Mouse (Mus musculus) neural tube, embryonic 13.5 days (tissue): ENCODE results near the gene Vsig10l. TPM values are rescaled to one million over a fixed set of nuclear protein-coding genes. Genes with fewer than 3 reads are reported as not detected.
A peak's percentile ranks its signal among the peaks of the same experiment; 100 is the strongest.

Experiments
- ATAC-seq: fragments of 200-750 bp; cut with Nextera tagmentation; 2 replicates; pipeline ENCODE4 v1.8.0; 2017; ENCODE audit warnings: low read depth, mild to moderate bottlenecking, moderate TSS enrichment, moderate library complexity
- H3K27ac ChIP-seq: fragments of 300-500 bp; sonication (generic); replicated peaks from 2 replicates; pipeline ENCODE4 v1.5.1; 2015; ENCODE audit warnings: moderate library complexity, mild to moderate bottlenecking, inconsistent platforms
- H3K27me3 ChIP-seq: fragments of 300-500 bp; sonication (generic); 2 replicates; pipeline ENCODE4 v1.6.1; 2015; ENCODE audit warnings: mild to moderate bottlenecking, inconsistent platforms
- H3K36me3 ChIP-seq: fragments of 300-500 bp; sonication (generic); 2 replicates; pipeline ENCODE4 v1.6.1; 2015; ENCODE audit warnings: mild to moderate bottlenecking, inconsistent platforms
- H3K4me1 ChIP-seq: fragments of 300-500 bp; sonication (generic); replicated peaks from 2 replicates; pipeline ENCODE4 v1.6.1; 2015; ENCODE audit warnings: inconsistent platforms
- H3K4me2 ChIP-seq: fragments of 300-500 bp; sonication (generic); 2 replicates; pipeline ENCODE4 v1.6.1; 2015; ENCODE audit warnings: inconsistent platforms, mild to moderate bottlenecking, moderate library complexity
- H3K4me3 ChIP-seq: fragments of 300-500 bp; sonication (generic); 2 replicates; pipeline ENCODE4 v1.5.1; 2015; ENCODE audit warnings: mild to moderate bottlenecking, inconsistent platforms
- H3K9ac ChIP-seq: fragments of 300-500 bp; sonication (generic); 2 replicates; pipeline ENCODE4 v1.6.1; 2015; ENCODE audit warnings: moderate library complexity, mild to moderate bottlenecking, inconsistent platforms
- H3K9me3 ChIP-seq: fragments of 300-500 bp; sonication (generic); 2 replicates; pipeline ENCODE4 v1.6.1; 2016; ENCODE audit warnings: inconsistent platforms
- WGBS: fragments of 180-500 bp; shearing (Covaris S2); methylation state at CpG from one replicate; pipeline ENCODE4 v1.1.7; 2015; 5-methylcytosine and 5-hydroxymethylcytosine counted together
- polyA plus RNA-seq: library from polyadenylated mRNA; unstranded; fragments of >200 nt; fragmentation: Nextera tagmentation; extraction: Ambion mirVana; gene quantifications from 2 replicates; pipeline ENCODE4 v1.2.1, GENCODE M21; 2015

Gene Vsig10l
- polyA plus RNA-seq, 1 experiment from 2014 or later: 9.6 TPM

GRCm38 (mm10) chr7:43465344-43466098 lies 2.6 kb downstream of the Vsig10l start:
- Histone ChIP-seq H3K4me2 (peak overlapping the region; percentile 81), H3K27me3 (peaks cover 58% of the 10 kb centered on the region), H3K4me3 (peak overlapping the region; percentile 44), H3K4me1 (peaks cover 23% of the 10 kb centered on the region), H3K9ac (peak overlapping the region; percentile 68), H3K36me3 (no peaks in the 10 kb centered on the region), H3K9me3 (no peaks in the 10 kb centered on the region), H3K27ac (0 out of 2 replicates have a peak overlapping the region, but pooled peaks have one; percentile 9)
- peak; percentile 83 for ATAC-seq
- under 1% methylated on average over 33 of the region's 33 CpGs for WGBS

GRCm38 (mm10) chr7:43466099-43466694 lies 3.2 kb downstream of the Vsig10l start:
- H3K9ac ChIP-seq: peak overlapping the region; percentile 68
- WGBS: 1% methylated on average over 33 of the region's 33 CpGs
- peak; percentile 60 for ATAC-seq
- H3K27me3 ChIP-seq: peaks cover 58% of the 10 kb centered on the region
- no peaks in the 10 kb centered on the region for H3K36me3 ChIP-seq
- H3K9me3 ChIP-seq: no peaks in the 10 kb centered on the region
- H3K4me1 ChIP-seq: peaks cover 23% of the 10 kb centered on the region
- H3K4me3 ChIP-seq: peak overlapping the region; percentile 44
- peak overlapping the region; percentile 9; the same call in 1 of the 2 replicates for H3K27ac ChIP-seq
- peak overlapping the region; percentile 81 for H3K4me2 ChIP-seq

GRCm38 (mm10) chr7:43470373-43470772 lies 7.4 kb downstream of the Vsig10l start:
- Histone ChIP-seq H3K36me3 (peaks cover 18% of the 10 kb centered on the region; the same call in 1 of the 2 replicates), H3K4me2 (no peak overlapping the region), H3K4me3 (no peak overlapping the region), H3K9ac (no peak overlapping the region), H3K27me3 (peaks cover 36% of the 10 kb centered on the region), H3K27ac (no peak overlapping the region), H3K9me3 (no peaks in the 10 kb centered on the region), H3K4me1 (peaks cover 15% of the 10 kb centered on the region)
- 33% methylated on average over 8 of the region's 8 CpGs for WGBS
- no peak for ATAC-seq

GRCm38 (mm10) chr7:43475706-43476105 lies 12.8 kb downstream of the Vsig10l start:
- Histone ChIP-seq H3K9ac (no peak overlapping the region), H3K4me2 (no peak overlapping the region), H3K4me3 (no peak overlapping the region), H3K36me3 (peaks cover 44% of the 10 kb centered on the region), H3K4me1 (peaks cover 12% of the 10 kb centered on the region), H3K27me3 (peaks cover 55% of the 10 kb centered on the region), H3K27ac (no peak overlapping the region), H3K9me3 (no peaks in the 10 kb centered on the region)
- ATAC-seq: no peak
- 6% methylated on average over 23 of the region's 23 CpGs for WGBS

- WGBS: 4% methylated on average over 13 of the region's 13 CpGs
- no peaks in the 10 kb centered on the region for H3K9me3 ChIP-seq
- peaks cover 44% of the 10 kb centered on the region for H3K36me3 ChIP-seq
- H3K27ac ChIP-seq: no peak overlapping the region
- H3K4me1 ChIP-seq: peaks cover 18% of the 10 kb centered on the region
- H3K27me3 ChIP-seq: peaks cover 60% of the 10 kb centered on the region
- H3K9ac ChIP-seq: no peak overlapping the region
- no peak for ATAC-seq
- no peak overlapping the region for H3K4me3 ChIP-seq
- no peak overlapping the region for H3K4me2 ChIP-seq
Observed at GRCm38 (mm10) chr7:43476376-43476775, 13.4 kb downstream of the Vsig10l start.

- Histone ChIP-seq H3K9ac (no peak overlapping the region), H3K36me3 (peaks cover 19% of the 10 kb centered on the region), H3K4me3 (no peak overlapping the region), H3K9me3 (no peaks in the 10 kb centered on the region), H3K27ac (no peak overlapping the region), H3K27me3 (peaks cover 41% of the 10 kb centered on the region), H3K4me1 (peaks cover 40% of the 10 kb centered on the region), H3K4me2 (no peak overlapping the region)
- ATAC-seq: no peak
- 73% methylated on average over 3 of the region's 3 CpGs for WGBS
Observed at GRCm38 (mm10) chr7:43481191-43481590, 18.2 kb downstream of the Vsig10l start.

DNA sequence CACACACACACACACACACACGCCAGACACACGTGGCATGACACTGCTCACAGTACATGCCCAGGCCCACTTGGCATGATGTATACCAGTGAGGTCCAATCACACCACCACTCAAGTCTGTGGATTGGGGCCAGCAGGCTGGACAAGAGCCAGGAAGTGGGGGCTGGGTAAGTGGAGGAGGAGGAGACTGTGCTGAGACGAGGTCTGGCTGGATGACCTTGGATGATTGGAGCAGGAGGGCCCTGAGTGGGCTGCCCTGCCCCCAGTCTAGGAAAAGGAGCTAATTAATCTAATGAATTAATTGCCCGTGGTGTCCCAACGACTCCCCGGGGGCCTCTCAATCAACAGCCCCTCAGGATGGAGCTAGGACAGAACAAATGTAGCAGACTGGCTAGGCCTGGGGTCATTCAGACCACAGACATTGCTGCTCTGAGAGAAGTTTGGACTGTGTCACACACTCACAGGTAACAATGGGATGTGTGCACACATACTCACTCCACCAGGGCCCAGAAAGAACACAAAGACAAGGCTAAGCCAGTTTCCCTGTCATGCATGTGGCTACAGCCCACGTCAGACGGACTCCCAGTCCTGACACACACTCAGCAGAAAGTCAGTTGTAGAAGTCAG lies 19.3 kb downstream of the Vsig10l start:
- Histone ChIP-seq H3K9me3 (no peaks in the 10 kb centered on the region), H3K27ac (no peak overlapping the region), H3K27me3 (peaks cover 31% of the 10 kb centered on the region), H3K4me2 (no peak overlapping the region), H3K4me1 (peaks cover 34% of the 10 kb centered on the region), H3K9ac (no peak overlapping the region), H3K36me3 (peaks cover 15% of the 10 kb centered on the region), H3K4me3 (no peak overlapping the region)
- WGBS: 30% methylated on average over 8 of the region's 8 CpGs
- peak; percentile 80 for ATAC-seq

GRCm38 (mm10) chr7:43483236-43483635 lies 20.3 kb downstream of the Vsig10l start:
- no peak overlapping the region for H3K4me3 ChIP-seq
- ATAC-seq: no peak
- 23% methylated on average over 10 of the region's 10 CpGs for WGBS
- H3K4me1 ChIP-seq: peaks cover 37% of the 10 kb centered on the region
- no peak overlapping the region for H3K9ac ChIP-seq
- H3K27me3 ChIP-seq: peaks cover 21% of the 10 kb centered on the region
- peaks cover 8% of the 10 kb centered on the region for H3K36me3 ChIP-seq
- no peak overlapping the region for H3K4me2 ChIP-seq
- no peaks in the 10 kb centered on the region for H3K9me3 ChIP-seq
- no peak overlapping the region for H3K27ac ChIP-seq

- no peaks in the 10 kb centered on the region for H3K9me3 ChIP-seq
- ATAC-seq: no peak
- peak overlapping the region; percentile 94 for H3K9ac ChIP-seq
- WGBS: 44% methylated on average over 5 of the region's 5 CpGs
- peak overlapping the region; percentile 61 for H3K4me2 ChIP-seq
- peaks cover 18% of the 10 kb centered on the region for H3K4me1 ChIP-seq
- no peaks in the 10 kb centered on the region for H3K36me3 ChIP-seq
- H3K27me3 ChIP-seq: peaks cover 11% of the 10 kb centered on the region; the same call in 1 of the 2 replicates
- H3K4me3 ChIP-seq: peak overlapping the region; percentile 72
- H3K27ac ChIP-seq: peak overlapping the region; percentile 49; the same call in 1 of the 2 replicates
Observed at GRCm38 (mm10) chr7:43488646-43489045, 25.7 kb downstream of the Vsig10l start.

- H3K4me1 ChIP-seq: peaks cover 18% of the 10 kb centered on the region
- peak; percentile 72 for ATAC-seq
- H3K4me3 ChIP-seq: peak within 1 kb of the TSS; percentile 72
- peaks cover 15% of the 10 kb centered on the region for H3K27me3 ChIP-seq
- no peaks in the 10 kb centered on the region for H3K36me3 ChIP-seq
- no peaks in the 10 kb centered on the region for H3K9me3 ChIP-seq
- peak within 1 kb of the TSS; percentile 94 for H3K9ac ChIP-seq
- WGBS: 1% methylated on average over 25 of the region's 41 CpGs
- H3K27ac ChIP-seq: peak within 1 kb of the TSS; percentile 88
- H3K4me2 ChIP-seq: peak within 1 kb of the TSS; percentile 61
Observed at GRCm38 (mm10) chr7:43489631-43490125, 26.7 kb downstream of the Vsig10l start, which contains the start of gene Iglon5. Gene Iglon5, minus strand, starts transcription at chr7:43490075.

- Histone ChIP-seq H3K4me3 (peak overlapping the region; percentile 72), H3K4me2 (peak overlapping the region; percentile 61), H3K27ac (peak overlapping the region; percentile 88), H3K36me3 (no peaks in the 10 kb centered on the region), H3K9me3 (no peaks in the 10 kb centered on the region), H3K9ac (peak overlapping the region; percentile 94), H3K27me3 (peaks cover 19% of the 10 kb centered on the region), H3K4me1 (peaks cover 19% of the 10 kb centered on the region)
- ATAC-seq: peak; percentile 86
- 0% methylated on average over 8 of the region's 13 CpGs for WGBS
Observed at GRCm38 (mm10) chr7:43490182-43490584, 27.2 kb downstream of the Vsig10l start.

DNA sequence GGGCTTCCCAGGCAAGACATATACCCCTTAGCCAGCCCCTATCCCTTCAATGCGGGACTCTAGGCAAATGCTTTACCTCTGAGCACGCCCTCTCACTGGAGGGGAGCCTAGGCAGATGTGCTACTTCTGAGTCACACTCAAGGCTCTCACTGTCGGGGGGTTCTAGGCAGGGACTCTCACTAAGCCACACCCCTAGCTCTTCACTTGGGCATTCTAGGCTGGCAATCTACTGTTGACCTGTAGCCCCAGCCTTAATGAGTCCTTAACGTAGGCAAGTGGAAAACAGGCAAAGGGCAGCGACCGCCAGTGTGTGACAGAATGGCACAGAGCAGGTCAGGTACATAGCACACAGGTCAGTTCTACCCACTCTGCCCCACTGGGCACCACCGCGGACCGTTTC lies 27.9 kb downstream of the Vsig10l start:
- H3K4me3 ChIP-seq: peak overlapping the region; percentile 72; the same call in 1 of the 2 replicates
- WGBS: 68% methylated on average over 9 of the region's 9 CpGs
- H3K4me1 ChIP-seq: peaks cover 21% of the 10 kb centered on the region
- H3K27ac ChIP-seq: no peak overlapping the region
- H3K27me3 ChIP-seq: peaks cover 20% of the 10 kb centered on the region
- ATAC-seq: peak; percentile 21
- H3K36me3 ChIP-seq: no peaks in the 10 kb centered on the region
- H3K4me2 ChIP-seq: peak overlapping the region; percentile 61; the same call in 1 of the 2 replicates
- no peaks in the 10 kb centered on the region for H3K9me3 ChIP-seq
- no peak overlapping the region for H3K9ac ChIP-seq
